Mouse (Mus musculus): ENCODE data around the gene Fam216b. TPM values are rescaled to one million over a fixed set of nuclear protein-coding genes. Genes with fewer than 3 reads are reported as not detected.

Gene Fam216b
- not detected in 2 replicates for polyA plus RNA-seq (2015; fragmentation: Nextera tagmentation; extraction: Ambion mirVana)

GRCm38 (mm10) chr14:78088907-78089306, at the start of gene Fam216b:
Gene Fam216b (minus strand): TSS chr14:78089007.

Other genes starting within 250 kb of the Fam216b start
- gene Dnajc15, start 213.9 kb downstream of the Fam216b start, polyA plus RNA-seq (2015; fragmentation: Nextera tagmentation; extraction: Ambion mirVana), result 833 and 1,068 TPM in 2 replicates
- 2.4 and 2.7 TPM in 2 replicates for gene Epsti1, start 184.8 kb downstream of the Fam216b start, polyA plus RNA-seq (2015; fragmentation: Nextera tagmentation; extraction: Ambion mirVana)
- gene Tnfsf11, start 219.0 kb upstream of the Fam216b start, polyA plus RNA-seq (2015; fragmentation: Nextera tagmentation; extraction: Ambion mirVana), result 0.14 and 0.20 TPM in 2 replicates

All from adrenal gland, postnatal 0 days (tissue).